Mouse (Mus musculus): Measurements from ENCODE around the gene Trak1. TPM values are rescaled to one million over a fixed set of nuclear protein-coding genes. Genes with fewer than 3 reads are reported as not detected.
A peak's percentile ranks its signal among the peaks of the same experiment; 100 is the strongest.

The Trak1 gene
- polyA plus RNA-seq, 1 experiment from 2014 or later = 11.6 TPM

DNA sequence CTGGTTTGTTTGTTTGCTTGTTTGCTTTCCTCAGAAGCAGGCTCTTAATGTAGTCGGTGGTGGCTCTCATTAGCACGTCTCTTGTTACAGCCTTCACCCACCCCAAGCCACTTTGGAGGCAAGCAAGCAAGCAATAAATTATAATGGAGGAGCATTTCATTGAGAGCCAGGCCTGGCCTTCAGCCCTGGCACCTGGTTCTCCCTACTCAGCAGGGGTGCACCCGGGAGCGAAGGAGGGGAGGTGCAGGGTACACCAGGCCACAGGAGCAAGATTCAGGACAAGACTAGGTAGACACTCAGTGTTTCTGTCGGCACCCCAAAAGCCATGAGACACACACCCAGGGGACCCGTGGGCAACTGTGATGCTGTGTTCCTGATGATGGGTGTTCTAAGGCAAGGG, 72.3 kb downstream of the Trak1 start:
- 54% methylated on average over 6 of the region's 6 CpGs for WGBS
- Histone ChIP-seq H3K9ac (ENCODE audit: low read depth, low read length) (no peak overlapping the region), H3K36me3 (ENCODE audit: insufficient read depth, low read length) (0 out of 2 replicates have a peak, but pooled peaks cover 7% of the 10 kb centered on the region), H3K4me1 (replicated peaks; ENCODE audit: insufficient read depth, low read length) (peaks cover 31% of the 10 kb centered on the region), H3K27me3 (ENCODE audit: insufficient read depth, low read length) (no peaks in the 10 kb centered on the region), H3K27ac (no peak overlapping the region), H3K4me3 (replicated peaks; ENCODE audit: low read depth, low read length) (no peak overlapping the region), H3K4me2 (ENCODE audit: low read length) (no peak overlapping the region), H3K9me3 (replicated peaks; ENCODE audit: low read length) (no peaks in the 10 kb centered on the region)
- DNase-seq (ENCODE audit: low spot score) = no peak
- no peak for TF ChIP-seq CTCF (IDR thresholded peaks at IDR 0.05; ENCODE audit: low read depth)
- ATAC-seq (replicated peaks; ENCODE audit: low FRiP score, low read depth) = no peak

DNA sequence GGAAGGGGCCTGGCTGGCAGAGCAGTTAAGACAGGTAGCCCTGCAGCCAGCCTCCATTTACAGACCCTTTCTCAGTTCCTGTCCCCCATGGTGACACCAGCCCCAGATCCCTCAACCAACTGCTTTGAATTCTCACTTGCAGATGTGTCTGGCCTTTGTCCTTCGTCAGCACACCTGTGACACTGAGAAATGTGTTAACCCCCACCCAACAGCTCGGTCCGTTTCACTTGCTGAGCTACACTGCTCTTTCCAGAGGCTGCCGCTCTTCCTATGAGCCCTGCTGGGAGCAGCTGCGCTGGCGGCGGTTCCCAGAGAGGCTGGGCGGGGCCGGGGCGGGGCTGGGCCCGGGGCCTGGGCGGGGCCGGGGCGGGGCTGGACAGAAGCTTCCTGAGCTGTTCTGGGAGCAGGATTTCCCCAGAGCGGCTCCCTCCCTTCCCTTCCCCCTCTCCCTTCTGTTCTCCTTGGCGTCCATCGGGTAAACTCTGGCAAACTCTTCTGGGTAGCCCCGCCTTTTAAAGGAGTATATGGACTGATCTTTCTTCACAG, 74.1 kb downstream of the Trak1 start:
- ATAC-seq (replicated peaks; ENCODE audit: low FRiP score, low read depth) (peak; percentile 92), DNase-seq (ENCODE audit: low spot score) (peak; percentile 98)
- H3K4me2 ChIP-seq (ENCODE audit: low read length) = peak overlapping the region; percentile 65
- H3K36me3 ChIP-seq (ENCODE audit: insufficient read depth, low read length) = no peaks in the 10 kb centered on the region
- peak overlapping the region; percentile 82 for H3K27ac ChIP-seq
- H3K4me1 ChIP-seq (replicated peaks; ENCODE audit: insufficient read depth, low read length) = peaks cover 31% of the 10 kb centered on the region
- TF ChIP-seq CTCF (IDR thresholded peaks at IDR 0.05; ENCODE audit: low read depth) = no peak
- no peaks in the 10 kb centered on the region for H3K27me3 ChIP-seq (ENCODE audit: insufficient read depth, low read length)
- WGBS = 7% methylated on average over 16 of the region's 18 CpGs
- H3K9ac ChIP-seq (ENCODE audit: low read depth, low read length) = peak overlapping the region; percentile 60; the same call in 1 of the 2 replicates
- no peaks in the 10 kb centered on the region for H3K9me3 ChIP-seq (replicated peaks; ENCODE audit: low read length)
- H3K4me3 ChIP-seq (replicated peaks; ENCODE audit: low read depth, low read length) = peak overlapping the region; percentile 17; the same call in 1 of the 2 replicates

DNA sequence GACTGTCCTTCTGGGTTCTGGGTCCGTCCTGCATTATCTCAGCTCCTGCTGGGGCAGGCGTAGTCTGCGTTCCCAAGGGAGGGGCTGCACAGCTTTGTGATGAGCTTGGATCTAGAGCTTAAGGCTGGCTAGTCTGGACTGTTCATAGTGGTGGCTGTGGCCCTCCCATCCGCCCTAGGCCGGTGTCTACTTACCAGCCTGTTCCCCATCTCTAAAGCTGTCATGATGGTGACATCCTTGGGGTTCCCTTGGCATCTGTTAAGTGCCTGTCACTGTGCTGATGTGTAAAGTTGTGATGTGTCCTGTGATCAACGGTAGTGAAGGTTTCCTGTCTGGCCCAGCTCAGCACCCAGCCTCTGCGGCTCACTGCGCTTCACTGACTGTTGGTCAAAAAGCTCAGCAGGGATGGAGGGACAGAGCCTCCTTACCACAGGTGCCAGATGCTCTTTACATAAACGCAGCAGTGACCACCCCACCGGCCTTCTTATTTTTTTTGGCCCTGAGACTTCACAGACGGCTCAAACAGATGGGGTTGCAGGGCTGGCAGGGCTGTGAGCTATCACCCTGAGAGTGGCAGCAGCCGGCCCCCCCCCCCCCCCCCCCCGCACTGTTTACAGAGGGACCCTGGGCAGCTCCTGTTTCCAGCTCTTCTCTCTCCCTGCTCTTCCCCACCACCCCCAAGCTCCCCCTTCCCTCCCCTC, 74.8 kb downstream of the Trak1 start:
- Histone ChIP-seq H3K9me3 (replicated peaks; ENCODE audit: low read length) (no peaks in the 10 kb centered on the region), H3K27ac (peak overlapping the region; percentile 82), H3K4me3 (replicated peaks; ENCODE audit: low read depth, low read length) (peak overlapping the region; percentile 16; the same call in 1 of the 2 replicates), H3K9ac (ENCODE audit: low read depth, low read length) (peak overlapping the region; percentile 60; the same call in 1 of the 2 replicates), H3K36me3 (ENCODE audit: insufficient read depth, low read length) (no peaks in the 10 kb centered on the region), H3K27me3 (ENCODE audit: insufficient read depth, low read length) (no peaks in the 10 kb centered on the region), H3K4me2 (ENCODE audit: low read length) (peak overlapping the region; percentile 65), H3K4me1 (replicated peaks; ENCODE audit: insufficient read depth, low read length) (peaks cover 31% of the 10 kb centered on the region)
- WGBS = 8% methylated on average over 11 of the region's 13 CpGs
- DNase-seq (ENCODE audit: low spot score) (no peak), ATAC-seq (replicated peaks; ENCODE audit: low FRiP score, low read depth) (peak; percentile 63)
- TF ChIP-seq CTCF (IDR thresholded peaks at IDR 0.05; ENCODE audit: low read depth) = no peak

DNA sequence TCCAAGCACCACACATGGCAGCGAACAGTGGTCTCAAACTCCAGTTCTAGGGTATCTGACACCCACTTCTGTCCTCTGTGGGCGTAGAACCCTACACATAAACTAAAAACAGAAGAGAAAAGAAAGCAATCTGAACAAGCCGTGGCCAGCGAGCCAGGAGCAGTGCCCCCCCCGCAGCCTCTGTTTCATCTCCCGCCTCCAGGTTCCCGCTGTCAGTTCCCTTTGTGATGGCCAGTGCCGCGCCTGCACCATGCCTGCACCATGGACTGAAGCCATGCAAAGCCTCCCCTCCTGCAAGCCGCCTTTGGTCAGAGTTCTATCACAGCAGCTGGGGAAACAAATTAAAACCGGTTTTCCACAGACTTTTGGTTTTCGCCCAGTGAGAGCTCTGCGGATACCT, 75.8 kb downstream of the Trak1 start:
- no peak for ATAC-seq (replicated peaks; ENCODE audit: low FRiP score, low read depth)
- Histone ChIP-seq H3K27me3 (ENCODE audit: insufficient read depth, low read length) (no peaks in the 10 kb centered on the region), H3K4me3 (replicated peaks; ENCODE audit: low read depth, low read length) (no peak overlapping the region), H3K9me3 (replicated peaks; ENCODE audit: low read length) (no peaks in the 10 kb centered on the region), H3K4me2 (ENCODE audit: low read length) (no peak overlapping the region), H3K4me1 (replicated peaks; ENCODE audit: insufficient read depth, low read length) (peaks cover 31% of the 10 kb centered on the region), H3K27ac (no peak overlapping the region), H3K9ac (ENCODE audit: low read depth, low read length) (no peak overlapping the region), H3K36me3 (ENCODE audit: insufficient read depth, low read length) (no peaks in the 10 kb centered on the region)
- no peak for TF ChIP-seq CTCF (IDR thresholded peaks at IDR 0.05; ENCODE audit: low read depth)
- 53% methylated on average over 13 of the region's 13 CpGs for whole genome bisulfite sequencing
- no peak for DNase-seq (ENCODE audit: low spot score)

DNA sequence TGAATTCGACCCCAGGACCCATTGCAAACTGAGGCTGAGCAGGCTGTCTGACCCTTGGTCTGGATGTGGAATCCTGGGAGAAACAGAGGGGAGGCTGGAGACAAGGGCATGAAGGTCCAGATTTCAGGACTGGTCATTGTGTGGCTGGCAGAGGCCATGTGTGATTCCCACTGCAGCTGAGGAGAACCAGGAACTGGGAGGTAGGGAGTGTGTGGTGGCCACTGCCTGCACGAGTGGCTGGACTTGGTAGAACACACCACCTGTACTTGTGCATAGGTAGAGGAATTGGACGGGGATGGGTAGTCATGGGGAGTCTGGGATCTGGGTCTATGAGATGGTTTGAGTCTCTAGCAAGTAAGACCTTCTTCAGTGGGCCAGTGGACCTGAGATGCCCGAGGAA, 76.2 kb downstream of the Trak1 start:
- no peak overlapping the region for H3K4me3 ChIP-seq (replicated peaks; ENCODE audit: low read depth, low read length)
- no peaks in the 10 kb centered on the region for H3K27me3 ChIP-seq (ENCODE audit: insufficient read depth, low read length)
- TF ChIP-seq CTCF (IDR thresholded peaks at IDR 0.05; ENCODE audit: low read depth) = no peak
- no peaks in the 10 kb centered on the region for H3K36me3 ChIP-seq (ENCODE audit: insufficient read depth, low read length)
- no peak overlapping the region for H3K9ac ChIP-seq (ENCODE audit: low read depth, low read length)
- no peak overlapping the region for H3K27ac ChIP-seq
- H3K4me1 ChIP-seq (replicated peaks; ENCODE audit: insufficient read depth, low read length) = peaks cover 31% of the 10 kb centered on the region
- 76% methylated on average over 4 of the region's 4 CpGs for WGBS
- no peaks in the 10 kb centered on the region for H3K9me3 ChIP-seq (replicated peaks; ENCODE audit: low read length)
- no peak for DNase-seq (ENCODE audit: low spot score)
- no peak for ATAC-seq (replicated peaks; ENCODE audit: low FRiP score, low read depth)
- no peak overlapping the region for H3K4me2 ChIP-seq (ENCODE audit: low read length)

DNA sequence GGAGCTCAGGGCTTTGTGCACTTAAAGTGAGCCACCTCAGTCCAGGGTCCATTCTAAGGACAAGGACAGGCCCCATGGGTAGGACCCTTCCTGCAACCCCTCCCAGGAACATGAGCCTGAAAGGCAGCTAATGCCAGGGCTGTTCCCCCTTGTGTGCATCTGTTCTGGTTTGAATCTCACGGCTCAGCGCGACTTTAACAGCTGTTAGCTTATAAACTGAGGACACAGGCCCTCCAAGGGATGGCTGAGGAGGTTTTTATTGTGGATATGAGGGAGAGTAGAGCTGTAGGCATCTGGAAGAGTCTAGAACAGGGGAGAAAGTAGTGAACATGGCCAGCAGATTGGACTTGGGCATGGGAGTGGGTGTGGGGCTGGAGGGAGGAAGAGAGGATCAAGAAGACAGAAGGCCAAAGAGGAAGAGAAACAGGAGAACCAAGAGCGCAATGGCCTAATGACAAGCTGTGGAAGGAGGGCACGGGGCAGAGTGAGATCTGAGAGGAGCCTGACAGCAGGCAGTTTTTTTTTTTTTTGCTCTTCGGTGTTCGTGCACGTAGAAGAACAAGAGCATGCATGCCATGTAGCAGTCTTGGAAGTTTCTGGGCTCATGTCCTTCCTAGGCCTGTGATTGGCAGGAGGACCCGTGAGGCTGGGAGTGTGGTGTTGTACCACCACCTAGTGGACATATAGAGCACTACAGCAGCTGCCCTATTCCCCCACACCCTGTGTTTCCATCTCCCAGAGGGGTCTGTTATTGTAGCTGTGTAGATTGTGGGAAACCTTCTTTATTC, 77.0 kb downstream of the Trak1 start:
- H3K27me3 ChIP-seq (ENCODE audit: insufficient read depth, low read length) = no peaks in the 10 kb centered on the region
- no peaks in the 10 kb centered on the region for H3K9me3 ChIP-seq (replicated peaks; ENCODE audit: low read length)
- no peak overlapping the region for H3K9ac ChIP-seq (ENCODE audit: low read depth, low read length)
- ATAC-seq (replicated peaks; ENCODE audit: low FRiP score, low read depth) (no peak), DNase-seq (ENCODE audit: low spot score) (peak; percentile 91)
- peak; percentile 99 for TF ChIP-seq CTCF (IDR thresholded peaks at IDR 0.05; ENCODE audit: low read depth)
- no peak overlapping the region for H3K4me3 ChIP-seq (replicated peaks; ENCODE audit: low read depth, low read length)
- no peak overlapping the region for H3K4me2 ChIP-seq (ENCODE audit: low read length)
- WGBS = 33% methylated on average over 9 of the region's 9 CpGs
- H3K27ac ChIP-seq = no peak overlapping the region
- H3K4me1 ChIP-seq (replicated peaks; ENCODE audit: insufficient read depth, low read length) = peaks cover 31% of the 10 kb centered on the region
- no peaks in the 10 kb centered on the region for H3K36me3 ChIP-seq (ENCODE audit: insufficient read depth, low read length)
